Comparison of ENCODE assay signal across 13 mouse cellular contexts in genomic region chr12:68996740-68997139, GRCm38 (mm10).
DNase-seq lines count a peak whose midpoint lies in the region; ATAC-seq lines count a peak whose summit lies in the region.
"Had no signal": no experiment of that assay in that cellular context is flagged by ENCODE, and none has a peak within 500 bp of the region (broad histone marks: within the 10 kb centered on the region; RNA-seq: fewer than 3 reads in every experiment).

No protein-coding gene starts in this region.

- H3K9ac ChIP-seq in forebrain, embryonic 13.5 days = no peak overlapping the region
- peak overlapping the region; percentile 38; the same call in 1 of the 2 replicates for H3K9ac ChIP-seq in midbrain, embryonic 16.5 days (ENCODE audit: low read depth, low read length)

- intact Hi-C loops in left cerebral cortex, postnatal 14 days (cut with DNase I) = no loop called here
- intact Hi-C loops in left cerebral cortex, postnatal 36 days (cut with DNase I) = no loop called here

- H3K36me3 ChIP-seq in forebrain, embryonic 13.5 days (ENCODE audit: poor library complexity, severe bottlenecking) = no peaks in the 10 kb centered on the region
- H3K36me3 ChIP-seq in midbrain, embryonic 16.5 days (ENCODE audit: control insufficient read depth, insufficient read depth, low read length) = no peaks in the 10 kb centered on the region

- WGBS in forebrain, embryonic 13.5 days = 45% methylated on average over 12 of the region's 12 CpGs
- WGBS in midbrain, embryonic 16.5 days = 13% methylated on average over 12 of the region's 12 CpGs

- H3K4me2 ChIP-seq in forebrain, embryonic 13.5 days = peak overlapping the region; percentile 30
- peak overlapping the region; percentile 54 for H3K4me2 ChIP-seq in midbrain, embryonic 16.5 days (ENCODE audit: low read length)
- H3K4me2 ChIP-seq: liver, embryonic 11.5 days had no signal

- peak; percentile 12 to 16 for DNase-seq in left cerebral cortex, postnatal 14 days (ENCODE audit: low spot score in 2 of 2)
- no peak for DNase-seq in left cerebral cortex, postnatal 36 days (ENCODE audit: low spot score in 2 of 2)
- peak; percentile 14 to 16 for DNase-seq in frontal cortex, postnatal 36 days (ENCODE audit: low spot score in 2 of 2)
- DNase-seq in gastrocnemius, adult 8-10 months (ENCODE audit: low spot score in 2 of 2) = no peak
- DNase-seq in urinary bladder, postnatal 4 days (ENCODE audit: low spot score in 2 of 2) = no peak
- DNase-seq: cerebellum, adult 9-11 months; heart, adult 18-20 months; heart, postnatal 10 days; kidney, adult 18-20 months had no signal

- no peak overlapping the region for H3K27ac ChIP-seq in forebrain, embryonic 13.5 days
- peak overlapping the region; percentile 76 for H3K27ac ChIP-seq in midbrain, embryonic 16.5 days (ENCODE audit: low read length)

- H3K4me3 ChIP-seq in forebrain, embryonic 13.5 days = no peak overlapping the region
- H3K4me3 ChIP-seq in midbrain, embryonic 16.5 days (ENCODE audit: low read depth, low read length) = peak overlapping the region; percentile 35

- no peaks in the 10 kb centered on the region for H3K9me3 ChIP-seq in forebrain, embryonic 13.5 days (replicated peaks)
- H3K9me3 ChIP-seq in midbrain, embryonic 16.5 days (replicated peaks; ENCODE audit: control insufficient read depth, low read length, poor library complexity, severe bottlenecking) = no peaks in the 10 kb centered on the region

- H3K27me3 ChIP-seq in forebrain, embryonic 13.5 days = no peaks in the 10 kb centered on the region
- H3K27me3 ChIP-seq in midbrain, embryonic 16.5 days (ENCODE audit: control insufficient read depth, insufficient read depth, low read depth, low read length) = no peaks in the 10 kb centered on the region

- no peaks in the 10 kb centered on the region for H3K4me1 ChIP-seq in forebrain, embryonic 13.5 days
- peaks cover 6% of the 10 kb centered on the region for H3K4me1 ChIP-seq in midbrain, embryonic 16.5 days (ENCODE audit: control insufficient read depth, insufficient read depth, low read length)

- peak; percentile 68 for ATAC-seq in forebrain, embryonic 13.5 days
- peak; percentile 90 for ATAC-seq in midbrain, embryonic 16.5 days
- ATAC-seq: lung, postnatal 0 days had no signal

Comparison
In these comparisons a context has a peak if more than half of its experiments do, and no peak if none do; other contexts are left out.
1. DNase-seq: peak in left cerebral cortex, postnatal 14 days (2 of 2) and frontal cortex, postnatal 36 days (2 of 2); none in left cerebral cortex, postnatal 36 days (0 of 2), gastrocnemius, adult 8-10 months (0 of 2) and urinary bladder, postnatal 4 days (0 of 2).